Mouse (Mus musculus) embryonic facial prominence, embryonic 15.5 days (tissue): ENCODE results near the gene Ddn. TPM values are rescaled to one million over a fixed set of nuclear protein-coding genes. Genes with fewer than 3 reads are reported as not detected.

Experiments used
- ATAC-seq: fragments of 200-750 bp; cut with Nextera tagmentation; 2 replicates; pipeline ENCODE4 v1.8.0; 2017; ENCODE audit warnings: low read depth, moderate TSS enrichment; ENCODE audit not compliant: insufficient number of reproducible peaks, low FRiP score, low TSS enrichment
- H3K27ac ChIP-seq: fragments of 300-500 bp; sonication (generic); replicated peaks from 2 replicates; pipeline ENCODE4 v1.5.1; 2015; ENCODE audit warnings: mild to moderate bottlenecking, inconsistent platforms
- H3K27me3 ChIP-seq: fragments of 300-500 bp; sonication (generic); 2 replicates; pipeline ENCODE4 v1.6.1; 2015; ENCODE audit warnings: inconsistent platforms
- H3K36me3 ChIP-seq: fragments of 300-500 bp; sonication (generic); 2 replicates; pipeline ENCODE4 v1.6.1; 2015; ENCODE audit warnings: mild to moderate bottlenecking, inconsistent platforms
- H3K4me1 ChIP-seq: fragments of 300-500 bp; sonication (generic); 2 replicates; pipeline ENCODE4 v1.6.1; 2015; ENCODE audit warnings: inconsistent platforms
- H3K4me2 ChIP-seq: fragments of 300-500 bp; sonication (generic); replicated peaks from 2 replicates; pipeline ENCODE4 v1.6.1; 2015; ENCODE audit warnings: mild to moderate bottlenecking, inconsistent platforms
- H3K4me3 ChIP-seq: fragments of 300-500 bp; sonication (generic); replicated peaks from 2 replicates; pipeline ENCODE4 v1.5.1; 2015; ENCODE audit warnings: mild to moderate bottlenecking, inconsistent platforms
- H3K9ac ChIP-seq: fragments of 300-500 bp; sonication (generic); 2 replicates; pipeline ENCODE4 v1.6.1; 2015; ENCODE audit warnings: inconsistent platforms
- H3K9me3 ChIP-seq: fragments of 300-500 bp; sonication (generic); replicated peaks from 2 replicates; pipeline ENCODE4 v1.6.1; 2016; ENCODE audit warnings: inconsistent platforms
- WGBS: fragments of 180-500 bp; shearing (Covaris S2); methylation state at CpG from one replicate; pipeline ENCODE4 v1.1.7; 2015; 5-methylcytosine and 5-hydroxymethylcytosine counted together
- polyA plus RNA-seq: library from polyadenylated mRNA; unstranded; fragments of >200 nt; fragmentation: Nextera tagmentation; extraction: Ambion mirVana; gene quantifications from 2 replicates; pipeline ENCODE4 v1.2.1, GENCODE M21; 2015

The Ddn gene
- polyA plus RNA-seq, 1 experiment from 2014 or later, result 0.04 TPM

DNA sequence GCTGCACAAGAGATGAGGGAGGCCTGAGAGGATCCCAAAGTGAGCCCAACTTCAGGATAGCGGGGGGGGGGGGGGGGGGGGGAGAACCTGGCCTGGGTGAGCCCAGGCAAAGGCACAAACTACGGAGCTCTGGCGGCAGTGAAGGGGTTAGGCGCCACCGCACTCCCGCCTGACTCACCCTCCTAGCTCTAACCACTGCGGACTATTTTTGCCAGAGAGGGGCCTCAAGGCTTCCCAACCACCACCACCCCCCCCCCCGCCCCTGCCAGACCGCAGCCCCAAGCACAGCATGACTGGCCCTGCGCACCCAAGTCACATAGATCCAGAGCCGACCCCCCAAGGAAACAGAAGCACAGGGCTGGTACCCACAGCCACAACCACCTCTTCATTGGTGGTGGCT is 30.5 kb downstream of the Ddn start:
- 8% methylated on average over 8 of the region's 11 CpGs for WGBS
- Histone ChIP-seq H3K4me1 (peaks cover 56% of the 10 kb centered on the region), H3K27ac (no peak overlapping the region), H3K9ac (no peak overlapping the region), H3K9me3 (no peaks in the 10 kb centered on the region), H3K4me2 (peak overlapping the region; percentile 47; the same call in 1 of the 2 replicates), H3K4me3 (peak overlapping the region; percentile 38; the same call in 1 of the 2 replicates), H3K36me3 (no peaks in the 10 kb centered on the region), H3K27me3 (peaks cover 85% of the 10 kb centered on the region)
- no peak for ATAC-seq

DNA sequence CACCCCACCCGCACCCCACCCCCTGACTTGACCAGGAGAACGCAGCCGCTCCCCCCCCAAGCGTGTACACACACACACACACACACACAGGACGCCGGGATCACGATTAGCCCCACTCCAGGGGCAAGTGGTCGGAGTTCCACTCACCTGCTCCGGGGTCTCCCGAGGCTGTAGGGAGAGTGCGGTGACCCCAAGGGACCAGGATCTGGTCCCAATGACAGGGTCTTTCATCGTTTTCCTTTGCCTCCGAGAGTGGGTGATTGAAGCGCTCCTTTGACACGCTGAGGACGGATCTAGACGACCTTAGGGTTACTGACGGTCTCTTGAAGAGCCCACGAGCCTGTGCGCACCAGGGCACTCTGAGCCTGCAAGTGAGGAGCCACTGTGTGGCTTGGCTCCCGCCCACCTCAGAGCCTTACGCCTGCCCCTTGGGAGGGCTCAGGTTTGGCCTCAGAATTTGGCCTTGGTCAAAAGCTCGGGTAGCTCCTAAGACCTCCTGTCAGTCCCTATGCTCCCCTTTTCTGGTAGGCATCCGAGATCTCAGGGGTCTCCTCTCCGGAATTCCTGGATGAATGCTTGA is 31.0 kb downstream of the Ddn start:
- H3K9me3 ChIP-seq, result no peaks in the 10 kb centered on the region
- H3K4me2 ChIP-seq, result peak overlapping the region; percentile 47
- peak overlapping the region; percentile 38 for H3K4me3 ChIP-seq
- no peaks in the 10 kb centered on the region for H3K36me3 ChIP-seq
- H3K4me1 ChIP-seq, result peaks cover 57% of the 10 kb centered on the region
- H3K9ac ChIP-seq, result peak overlapping the region; percentile 10; the same call in 1 of the 2 replicates
- peaks cover 87% of the 10 kb centered on the region for H3K27me3 ChIP-seq
- WGBS, result under 1% methylated on average over 25 of the region's 25 CpGs
- H3K27ac ChIP-seq, result 0 out of 2 replicates have a peak overlapping the region, but pooled peaks have one; percentile 17
- no peak for ATAC-seq

DNA sequence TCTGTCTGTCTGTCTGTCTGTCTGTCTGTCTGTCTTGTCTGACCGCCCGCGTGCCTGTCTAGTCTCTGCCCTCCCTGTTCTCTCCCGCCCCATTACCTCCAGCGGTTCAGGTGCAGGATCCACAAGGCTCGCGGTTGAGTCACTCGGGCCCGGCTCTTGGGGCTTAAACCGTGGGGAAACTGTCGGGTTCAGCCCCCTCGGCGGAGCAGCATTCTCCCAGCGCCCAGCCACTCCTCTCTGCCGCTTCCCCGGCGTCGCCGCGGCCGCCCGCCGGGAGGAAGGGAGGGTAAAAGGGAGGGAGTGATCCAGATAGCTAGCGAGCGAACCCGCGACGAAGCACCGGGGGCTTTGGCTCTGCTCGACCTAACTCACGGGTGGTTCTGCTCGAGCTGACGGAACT is 31.5 kb downstream of the Ddn start, which contains the start of gene Wnt10b:
Gene Wnt10b (minus strand): TSS at position 389 of the 400 bp plus-strand sequence.
- Histone ChIP-seq H3K9ac (peak within 1 kb of the TSS; percentile 10), H3K4me3 (peak within 1 kb of the TSS; percentile 38), H3K27ac (peak within 1 kb of the TSS; percentile 56), H3K4me1 (peaks cover 59% of the 10 kb centered on the region), H3K27me3 (peaks cover 90% of the 10 kb centered on the region), H3K4me2 (peak within 1 kb of the TSS; percentile 47), H3K36me3 (no peaks in the 10 kb centered on the region), H3K9me3 (no peaks in the 10 kb centered on the region)
- under 1% methylated on average over 33 of the region's 33 CpGs for WGBS
- ATAC-seq, result no peak

DNA sequence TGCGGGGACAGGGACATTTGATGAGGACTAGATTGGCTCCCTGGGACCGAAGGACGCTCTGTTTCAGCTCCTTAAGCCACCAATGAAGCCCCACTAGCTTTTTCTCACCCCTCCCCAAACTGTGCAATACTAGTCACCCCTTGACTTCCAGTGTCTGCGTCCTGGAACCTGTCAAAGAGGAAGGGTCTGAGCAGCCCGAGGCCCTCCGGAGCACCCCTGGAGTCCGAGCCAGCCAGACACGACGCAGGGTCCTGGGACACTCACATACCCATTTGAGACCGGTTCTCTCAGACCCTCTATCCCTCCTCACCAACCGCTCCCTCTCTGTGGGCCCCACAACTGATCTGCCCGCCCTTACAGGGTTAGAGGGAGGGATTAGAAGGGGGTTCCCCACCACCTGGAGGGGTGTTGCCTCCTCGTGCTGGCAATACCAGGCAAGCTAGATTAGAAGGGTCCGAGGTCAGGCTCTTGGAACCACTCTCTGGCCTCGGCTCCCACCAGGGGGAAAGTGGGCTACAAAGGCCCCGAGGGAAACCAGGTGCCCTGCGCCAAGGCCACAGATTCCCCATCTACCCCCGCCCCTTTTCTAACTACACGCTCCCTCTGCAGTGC is 32.2 kb downstream of the Ddn start:
- WGBS, result 3% methylated on average over 19 of the region's 19 CpGs
- no peaks in the 10 kb centered on the region for H3K9me3 ChIP-seq
- no peaks in the 10 kb centered on the region for H3K36me3 ChIP-seq
- H3K27me3 ChIP-seq, result peaks cover 93% of the 10 kb centered on the region
- peak overlapping the region; percentile 47 for H3K4me2 ChIP-seq
- peak overlapping the region; percentile 38 for H3K4me3 ChIP-seq
- H3K27ac ChIP-seq, result peak overlapping the region; percentile 56
- H3K4me1 ChIP-seq, result peaks cover 65% of the 10 kb centered on the region
- ATAC-seq, result no peak
- H3K9ac ChIP-seq, result no peak overlapping the region

DNA sequence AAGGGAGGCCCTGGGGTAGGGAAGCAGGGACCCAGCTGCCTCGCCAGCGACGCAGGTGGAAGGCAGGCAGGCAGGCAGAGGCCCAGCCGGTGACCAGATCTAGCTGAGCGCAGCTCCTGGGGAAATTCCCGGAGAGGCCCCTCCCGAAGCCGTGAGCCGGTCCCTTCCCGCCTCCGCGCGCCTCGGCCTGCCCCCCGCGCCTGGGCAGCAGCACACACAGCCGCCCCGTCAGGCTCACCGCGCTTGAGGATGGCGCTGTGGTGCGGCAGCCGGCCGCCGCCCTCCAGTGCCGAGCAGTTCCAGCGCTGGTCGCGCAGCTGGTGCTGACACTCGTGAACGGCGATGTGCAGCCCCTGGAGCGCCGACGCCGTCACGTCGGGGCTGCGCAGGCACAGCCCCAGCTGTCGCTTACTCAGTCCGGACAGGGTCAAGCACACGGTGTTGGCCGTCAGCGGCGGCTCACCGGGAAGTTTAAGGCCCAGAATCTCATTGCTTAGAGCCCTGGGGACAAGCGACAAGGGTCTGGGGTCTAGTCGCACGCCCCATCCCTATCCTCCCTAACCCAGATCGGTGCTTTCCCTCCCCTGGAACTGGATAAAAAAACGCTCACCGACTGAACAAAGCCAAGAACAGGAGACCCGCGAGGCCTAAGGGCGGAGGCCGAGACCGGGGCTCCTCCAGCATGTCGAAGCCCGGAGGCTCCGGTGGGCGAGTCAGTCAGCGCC is 32.8 kb downstream of the Ddn start:
- ATAC-seq, result peak; percentile 22; the same call in 1 of the 2 replicates
- WGBS, result 2% methylated on average over 60 of the region's 62 CpGs
- Histone ChIP-seq H3K4me3 (peak overlapping the region; percentile 38), H3K4me2 (peak overlapping the region; percentile 47), H3K27ac (peak overlapping the region; percentile 56), H3K4me1 (peaks cover 68% of the 10 kb centered on the region), H3K27me3 (peaks cover 95% of the 10 kb centered on the region), H3K36me3 (no peaks in the 10 kb centered on the region), H3K9ac (no peak overlapping the region), H3K9me3 (no peaks in the 10 kb centered on the region)

DNA sequence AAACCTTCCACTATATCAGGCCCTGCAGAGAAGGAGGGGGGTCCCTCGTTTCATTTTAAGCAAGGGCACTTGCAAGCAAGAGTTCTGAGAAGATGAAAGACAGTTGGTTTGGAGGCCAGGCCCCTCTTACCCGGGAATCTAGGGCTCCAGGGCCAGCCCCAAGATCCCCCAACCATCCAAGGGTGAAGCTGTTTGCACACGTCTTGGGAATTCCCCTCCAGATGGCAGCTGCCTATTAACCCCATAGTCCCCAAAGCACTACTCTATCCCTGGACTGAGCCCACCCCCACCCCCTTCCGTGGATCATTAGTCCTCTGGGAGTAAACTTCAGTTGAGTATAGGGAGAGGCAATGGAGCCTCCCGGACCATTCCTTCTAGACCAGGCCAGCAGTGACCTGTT is 33.8 kb downstream of the Ddn start:
- no peaks in the 10 kb centered on the region for H3K9me3 ChIP-seq
- WGBS, result 5% methylated on average over 5 of the region's 5 CpGs
- H3K4me3 ChIP-seq, result peak overlapping the region; percentile 38
- ATAC-seq, result no peak
- H3K4me1 ChIP-seq, result peaks cover 62% of the 10 kb centered on the region
- H3K27me3 ChIP-seq, result peaks cover 90% of the 10 kb centered on the region
- no peaks in the 10 kb centered on the region for H3K36me3 ChIP-seq
- H3K27ac ChIP-seq, result peak overlapping the region; percentile 56; the same call in 1 of the 2 replicates
- peak overlapping the region; percentile 47 for H3K4me2 ChIP-seq
- H3K9ac ChIP-seq, result no peak overlapping the region

DNA sequence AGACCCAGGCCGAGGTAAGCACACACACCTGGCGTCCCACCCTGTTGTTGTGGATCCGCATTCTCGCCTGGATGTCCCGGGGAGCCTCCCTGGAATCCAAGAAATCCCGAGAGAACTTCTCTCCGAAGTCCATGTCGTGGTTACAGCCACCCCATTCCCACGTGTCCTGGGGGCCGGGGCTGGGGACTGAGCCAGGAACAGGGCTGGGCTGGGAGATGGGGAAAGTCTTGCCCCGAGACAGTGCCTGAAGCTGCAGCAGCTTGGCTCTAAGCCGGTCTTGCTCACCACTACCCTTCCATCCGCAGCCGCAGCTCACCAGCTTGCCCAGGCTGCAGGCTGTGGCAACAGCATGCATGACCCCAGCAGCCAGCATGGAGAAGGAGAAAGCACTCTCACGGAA is 35.2 kb downstream of the Ddn start:
- peaks cover 82% of the 10 kb centered on the region for H3K27me3 ChIP-seq
- H3K4me3 ChIP-seq, result no peak overlapping the region
- peaks cover 55% of the 10 kb centered on the region for H3K4me1 ChIP-seq
- H3K36me3 ChIP-seq, result no peaks in the 10 kb centered on the region
- ATAC-seq, result no peak
- H3K9ac ChIP-seq, result no peak overlapping the region
- H3K9me3 ChIP-seq, result no peaks in the 10 kb centered on the region
- H3K27ac ChIP-seq, result no peak overlapping the region; the same call in 1 of the 2 replicates
- no peak overlapping the region; the same call in 1 of the 2 replicates for H3K4me2 ChIP-seq
- WGBS, result 15% methylated on average over 15 of the region's 15 CpGs

DNA sequence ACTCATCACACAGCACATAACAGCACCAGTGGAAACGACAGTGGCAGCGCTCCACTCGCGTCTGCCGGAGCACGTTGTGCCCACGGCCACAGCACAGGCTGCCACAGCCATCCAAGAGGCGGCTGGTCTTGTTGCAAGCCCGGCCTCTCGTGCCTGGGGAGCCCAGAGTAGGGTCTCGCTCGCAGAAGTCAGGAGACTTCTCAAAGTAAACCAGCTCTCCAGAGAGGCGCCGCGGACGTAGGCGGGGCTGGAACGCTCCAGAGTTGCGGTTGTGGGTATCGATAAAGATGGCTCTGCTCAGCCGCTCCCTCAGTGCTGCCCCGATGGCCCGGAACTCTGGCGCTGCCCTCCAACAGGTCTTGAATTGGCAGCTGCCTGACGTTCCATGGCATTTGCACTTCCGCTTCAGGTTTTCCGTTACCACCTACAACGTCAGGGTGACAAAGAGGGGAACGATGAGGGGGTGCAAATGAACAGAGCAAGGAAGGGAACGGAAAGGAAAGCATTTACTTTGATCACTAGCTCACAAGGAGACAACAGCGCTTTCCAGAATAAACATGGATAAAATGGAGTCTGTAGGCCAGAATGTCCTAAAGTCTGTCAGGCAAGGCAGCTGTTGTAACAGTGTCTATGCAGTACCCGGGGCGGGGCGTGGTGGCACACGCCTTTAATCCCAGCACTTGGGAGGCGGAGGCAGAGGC is 36.6 kb downstream of the Ddn start:
- H3K27me3 ChIP-seq, result peaks cover 68% of the 10 kb centered on the region
- no peaks in the 10 kb centered on the region for H3K9me3 ChIP-seq
- H3K9ac ChIP-seq, result no peak overlapping the region; the same call in 1 of the 2 replicates
- peaks cover 41% of the 10 kb centered on the region for H3K4me1 ChIP-seq
- no peaks in the 10 kb centered on the region for H3K36me3 ChIP-seq
- ATAC-seq, result no peak; the same call in 1 of the 2 replicates
- no peak overlapping the region for H3K27ac ChIP-seq
- peak overlapping the region; percentile 53 for H3K4me2 ChIP-seq
- 5% methylated on average over 36 of the region's 36 CpGs for WGBS
- peak overlapping the region; percentile 33 for H3K4me3 ChIP-seq

DNA sequence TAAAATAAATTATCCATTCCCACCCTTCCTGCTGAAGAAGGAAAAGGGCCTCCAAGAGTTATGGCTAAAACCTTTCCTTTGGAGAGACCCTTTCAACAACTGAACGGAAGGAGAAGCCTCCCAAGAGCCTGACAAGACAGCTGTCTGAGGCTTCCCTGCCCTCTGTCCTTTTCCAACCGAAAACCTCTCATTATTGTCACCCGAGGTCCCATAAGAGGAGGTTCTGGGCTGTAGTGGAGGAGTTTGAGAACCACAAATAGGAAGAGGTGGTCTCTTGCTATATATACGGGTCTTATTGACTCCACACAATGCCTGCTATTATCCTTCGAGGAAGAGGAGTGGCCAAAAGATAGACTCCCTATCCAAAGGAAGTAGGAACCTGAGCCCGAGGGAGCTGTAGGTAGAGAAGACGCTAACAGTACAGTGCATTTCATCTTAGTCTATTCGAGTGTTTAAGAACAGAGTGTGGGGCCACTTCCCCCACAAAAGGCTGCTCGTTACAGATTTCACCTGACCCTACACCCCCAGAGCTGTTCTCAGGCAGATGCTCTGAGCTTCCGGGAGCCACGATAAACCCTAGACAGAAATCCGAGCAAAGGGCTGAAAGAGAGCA is 37.4 kb downstream of the Ddn start:
- ATAC-seq, result no peak
- Histone ChIP-seq H3K9ac (no peak overlapping the region), H3K4me3 (peak overlapping the region; percentile 33; the same call in 1 of the 2 replicates), H3K27me3 (peaks cover 60% of the 10 kb centered on the region), H3K4me1 (peaks cover 34% of the 10 kb centered on the region), H3K27ac (no peak overlapping the region), H3K9me3 (no peaks in the 10 kb centered on the region), H3K4me2 (peak overlapping the region; percentile 53), H3K36me3 (no peaks in the 10 kb centered on the region)
- 15% methylated on average over 12 of the region's 12 CpGs for WGBS

DNA sequence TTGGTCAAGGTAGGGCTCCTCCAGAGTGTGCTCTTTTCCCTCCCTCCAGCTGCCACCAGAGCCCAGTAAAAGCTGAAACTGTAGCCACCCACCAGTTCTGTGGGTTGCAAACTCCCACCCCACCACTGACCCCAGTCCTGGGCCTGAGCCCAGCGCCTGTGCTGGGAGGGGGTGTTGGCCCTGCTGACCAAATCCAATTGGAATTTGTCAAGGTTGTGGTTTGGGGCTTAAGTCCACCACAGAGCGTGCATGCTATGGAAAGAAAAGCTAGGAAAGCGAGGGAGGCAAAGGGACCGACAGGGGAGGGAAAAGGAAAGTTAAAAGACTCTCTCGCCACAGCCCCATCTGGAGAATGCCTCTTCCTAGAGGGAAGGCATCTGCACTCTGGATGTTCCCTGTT is 41.0 kb downstream of the Ddn start:
- no peaks in the 10 kb centered on the region for H3K9me3 ChIP-seq
- H3K27me3 ChIP-seq, result peaks cover 31% of the 10 kb centered on the region
- H3K4me3 ChIP-seq, result no peak overlapping the region
- 15% methylated on average over 5 of the region's 5 CpGs for WGBS
- H3K27ac ChIP-seq, result no peak overlapping the region
- no peak overlapping the region for H3K9ac ChIP-seq
- ATAC-seq, result peak; percentile 62
- H3K4me1 ChIP-seq, result peaks cover 17% of the 10 kb centered on the region
- H3K36me3 ChIP-seq, result no peaks in the 10 kb centered on the region
- H3K4me2 ChIP-seq, result no peak overlapping the region
